Mouse (Mus musculus): ENCODE data around the gene Ppard. TPM values are rescaled to one million over a fixed set of nuclear protein-coding genes. Genes with fewer than 3 reads are reported as not detected.

The Ppard gene
- total RNA-seq, 2 experiments from 2014 or later = 25.8 to 29.0 TPM

DNA sequence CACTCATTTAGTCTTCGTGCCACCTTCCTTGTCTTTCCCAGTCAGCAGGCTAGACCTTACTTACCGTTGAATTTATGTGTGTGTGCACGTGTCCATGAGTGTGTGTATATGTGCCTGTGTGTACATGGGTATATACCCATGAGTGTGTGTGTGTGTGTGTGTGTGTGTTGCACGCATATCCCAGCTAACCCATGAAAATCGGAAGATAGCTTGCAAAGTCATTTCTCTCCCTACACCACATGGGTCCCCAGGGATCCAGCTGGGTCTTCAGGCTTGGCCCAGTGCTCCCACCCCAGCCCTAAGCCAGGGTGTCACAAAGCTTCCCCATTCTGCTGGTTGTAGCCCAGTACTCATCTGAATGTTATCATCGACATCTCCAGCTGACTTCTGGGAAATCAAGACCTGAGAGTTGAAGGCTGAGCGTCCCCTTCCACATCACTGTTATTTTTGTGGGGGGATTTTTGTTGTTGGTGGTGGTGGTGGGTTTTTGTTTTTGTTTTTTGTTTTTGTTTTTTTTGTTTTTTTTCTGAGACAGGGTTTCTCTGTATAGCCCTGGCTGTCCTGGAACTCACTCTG lies 49.5 kb downstream of the Ppard start:
- DNase-seq (ENCODE audit: low spot score in 2 of 2) = no peak

DNA sequence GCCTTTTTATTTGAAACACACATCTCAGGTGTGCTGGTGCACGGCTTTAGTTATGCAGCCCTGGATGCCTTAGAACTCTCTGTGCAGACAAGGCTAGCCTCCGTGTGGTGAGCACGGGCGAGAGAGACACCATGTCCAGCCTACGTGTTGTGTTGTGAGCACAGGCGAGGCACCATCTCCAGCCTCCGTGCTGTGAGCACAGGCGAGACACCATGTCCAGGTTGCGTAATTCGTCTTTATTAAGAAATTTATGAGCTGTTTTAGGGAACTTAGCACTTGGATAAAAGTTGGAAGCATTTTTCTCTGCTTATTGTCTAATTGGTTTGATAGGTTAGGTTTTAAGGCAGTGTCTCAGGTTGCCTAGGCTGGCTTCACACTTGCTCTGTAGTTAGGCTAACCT lies 50.7 kb downstream of the Ppard start:
- DNase-seq (ENCODE audit: low spot score in 2 of 2) = no peak

DNA sequence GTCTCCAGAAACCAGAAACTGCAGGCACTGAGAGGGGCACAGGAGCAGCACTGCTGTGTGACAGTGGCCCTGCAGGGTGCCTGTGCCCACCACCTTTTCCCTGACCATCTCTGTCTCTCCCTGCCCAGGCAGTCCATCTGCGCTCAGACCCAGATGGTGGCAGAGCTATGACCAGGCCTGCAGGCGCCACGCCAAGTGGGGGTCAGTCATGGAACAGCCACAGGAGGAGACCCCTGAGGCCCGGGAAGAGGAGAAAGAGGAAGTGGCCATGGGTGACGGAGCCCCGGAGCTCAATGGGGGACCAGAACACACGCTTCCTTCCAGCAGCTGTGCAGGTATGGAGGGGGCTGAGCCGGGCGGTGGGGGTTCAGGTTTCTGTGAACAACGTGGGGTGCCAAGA lies 53.6 kb downstream of the Ppard start:
- DNase-seq (ENCODE audit: low spot score in 2 of 2) = no peak

DNA sequence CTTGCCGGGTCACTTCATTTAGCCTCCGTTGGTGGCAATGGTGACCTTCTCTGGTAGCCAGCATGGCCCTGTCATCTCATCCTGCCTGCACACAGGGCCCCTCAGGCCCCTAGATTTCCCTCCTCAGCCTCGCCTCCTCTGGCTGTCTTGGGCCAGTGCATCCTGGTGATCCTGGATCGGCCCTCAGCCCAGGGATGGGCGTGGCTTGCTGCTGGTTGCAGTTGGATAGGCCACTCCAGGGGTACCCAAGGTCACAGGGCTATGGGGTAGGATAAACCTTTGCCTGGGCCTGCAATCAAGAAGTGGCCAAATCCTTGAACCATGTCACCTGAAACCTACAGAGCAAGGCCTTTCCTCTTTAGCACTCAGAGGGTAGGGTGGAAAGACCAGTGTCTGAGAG lies 54.5 kb downstream of the Ppard start:
- no peak for DNase-seq (ENCODE audit: low spot score in 2 of 2)

DNA sequence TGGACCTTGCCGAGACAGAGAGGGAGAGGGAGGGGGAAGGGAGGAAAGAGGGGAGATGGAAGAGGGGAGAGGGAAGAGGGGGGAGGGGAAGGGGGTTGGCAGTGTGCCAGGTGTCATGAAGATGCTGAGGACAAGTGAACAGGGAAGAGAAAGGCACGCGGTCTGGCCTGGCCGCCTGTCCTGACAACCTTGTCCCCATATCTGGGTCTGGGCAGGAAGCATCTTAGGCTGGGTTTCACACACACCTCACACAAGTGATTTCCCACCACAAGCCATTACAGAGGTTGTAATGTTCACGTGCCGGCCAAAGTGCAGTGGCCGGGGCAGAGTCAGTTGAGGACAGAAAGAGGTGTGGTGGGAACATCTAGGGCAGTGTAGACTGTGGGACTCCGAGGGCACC lies 55.1 kb downstream of the Ppard start:
- DNase-seq (ENCODE audit: low spot score in 2 of 2) = no peak

DNA sequence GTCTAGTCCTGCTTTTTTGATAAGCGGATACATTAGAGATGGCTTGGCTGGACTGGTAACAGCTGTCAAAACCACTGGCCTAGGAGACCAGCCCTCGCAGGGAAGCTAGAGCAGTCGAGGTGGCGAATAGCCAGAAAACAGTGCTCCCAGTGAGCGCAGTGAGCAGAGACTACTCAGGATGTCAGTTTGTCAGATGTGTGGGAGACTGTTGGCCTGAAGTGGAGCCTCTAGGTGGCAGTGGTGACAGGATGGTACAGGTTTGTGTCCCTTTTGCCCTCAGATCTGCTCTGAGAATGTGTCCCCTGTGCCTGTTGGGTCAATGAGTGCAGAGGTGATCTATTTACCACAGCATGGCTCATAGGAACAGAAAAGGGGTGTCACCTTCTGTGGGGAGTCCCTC lies 55.5 kb downstream of the Ppard start:
- no peak for DNase-seq (ENCODE audit: low spot score in 2 of 2)

DNA sequence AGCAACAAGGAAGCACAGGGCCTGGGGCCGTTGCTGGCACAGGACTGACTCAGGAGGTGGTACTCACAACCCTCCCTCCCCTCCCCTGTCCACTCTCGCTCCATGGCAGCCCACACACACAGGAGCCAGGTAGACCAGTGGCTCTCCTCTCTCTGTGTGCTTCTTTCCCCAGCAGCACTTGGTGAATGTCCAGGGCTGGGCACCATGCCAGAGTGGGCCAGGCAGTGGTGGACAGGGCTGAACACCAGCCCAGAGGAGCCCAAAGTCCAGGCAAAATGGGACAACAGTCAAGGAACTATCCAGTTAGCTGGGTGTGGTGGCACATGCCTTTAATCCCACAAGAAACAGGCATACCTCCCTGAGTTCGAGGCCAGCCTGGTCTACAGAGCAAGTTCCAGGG lies 57.8 kb downstream of the Ppard start:
- DNase-seq (ENCODE audit: low spot score in 2 of 2) = peak; percentile 70 to 76

DNA sequence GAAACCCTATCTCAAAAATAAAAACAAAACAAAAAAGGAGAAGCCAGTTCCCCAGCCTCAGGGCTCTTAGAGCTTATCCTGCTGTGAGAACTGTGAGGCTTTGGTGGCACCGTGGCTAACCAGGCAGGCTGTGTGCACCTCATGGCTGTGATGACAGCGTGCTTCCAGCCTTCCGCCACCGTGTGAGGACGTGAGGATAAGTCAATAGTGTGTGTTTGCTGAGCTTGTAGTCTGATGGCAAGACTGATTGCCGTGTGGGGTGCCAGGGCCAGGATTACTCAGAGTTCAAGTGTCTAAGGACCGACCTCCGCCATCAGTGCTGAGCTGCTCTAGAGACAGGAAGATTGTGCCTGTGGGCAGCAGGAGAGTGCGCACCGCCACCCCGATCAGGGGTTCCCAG lies 58.2 kb downstream of the Ppard start:
- no peak for DNase-seq (ENCODE audit: low spot score in 2 of 2)

DNA sequence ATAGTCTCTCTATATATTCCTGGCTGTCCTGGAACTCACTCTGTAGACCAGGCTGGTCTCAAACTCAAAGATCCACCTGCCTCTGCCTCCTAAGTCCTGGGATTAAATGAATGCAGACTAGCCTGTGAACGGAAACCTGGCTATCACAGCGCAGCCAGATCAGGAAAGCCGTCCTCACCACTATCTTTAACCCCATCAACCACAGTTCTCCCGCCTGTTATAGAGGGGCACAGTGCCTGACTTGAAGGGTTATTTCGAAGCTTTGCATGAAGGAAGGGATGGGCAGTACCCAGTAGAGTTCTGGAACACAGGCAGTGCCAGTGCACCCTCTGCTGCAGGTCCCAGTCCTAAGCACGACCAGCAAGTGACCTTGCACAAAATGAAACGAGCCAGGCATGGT lies 58.8 kb downstream of the Ppard start:
- no peak for DNase-seq (ENCODE audit: low spot score in 2 of 2)

DNA sequence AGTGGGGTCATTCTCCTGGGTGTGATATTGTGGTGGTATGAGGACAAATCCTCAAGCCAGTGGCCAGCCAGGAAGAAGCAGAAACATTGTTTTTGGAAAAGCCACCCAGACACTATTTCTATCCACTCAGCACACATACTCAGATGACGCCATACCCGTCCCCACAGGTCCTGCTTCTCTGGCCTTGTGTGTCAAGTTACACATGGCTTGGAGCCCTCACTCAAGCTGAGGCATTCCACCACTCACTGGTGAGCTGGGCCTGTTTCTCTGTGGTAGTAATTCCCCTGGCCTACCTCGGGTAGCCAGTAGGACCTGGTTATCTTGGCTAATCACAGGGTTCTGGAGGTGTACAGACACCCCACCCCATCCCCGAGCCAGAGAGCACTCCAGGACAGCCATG lies 61.2 kb downstream of the Ppard start:
- DNase-seq (ENCODE audit: low spot score in 2 of 2) = no peak

DNA sequence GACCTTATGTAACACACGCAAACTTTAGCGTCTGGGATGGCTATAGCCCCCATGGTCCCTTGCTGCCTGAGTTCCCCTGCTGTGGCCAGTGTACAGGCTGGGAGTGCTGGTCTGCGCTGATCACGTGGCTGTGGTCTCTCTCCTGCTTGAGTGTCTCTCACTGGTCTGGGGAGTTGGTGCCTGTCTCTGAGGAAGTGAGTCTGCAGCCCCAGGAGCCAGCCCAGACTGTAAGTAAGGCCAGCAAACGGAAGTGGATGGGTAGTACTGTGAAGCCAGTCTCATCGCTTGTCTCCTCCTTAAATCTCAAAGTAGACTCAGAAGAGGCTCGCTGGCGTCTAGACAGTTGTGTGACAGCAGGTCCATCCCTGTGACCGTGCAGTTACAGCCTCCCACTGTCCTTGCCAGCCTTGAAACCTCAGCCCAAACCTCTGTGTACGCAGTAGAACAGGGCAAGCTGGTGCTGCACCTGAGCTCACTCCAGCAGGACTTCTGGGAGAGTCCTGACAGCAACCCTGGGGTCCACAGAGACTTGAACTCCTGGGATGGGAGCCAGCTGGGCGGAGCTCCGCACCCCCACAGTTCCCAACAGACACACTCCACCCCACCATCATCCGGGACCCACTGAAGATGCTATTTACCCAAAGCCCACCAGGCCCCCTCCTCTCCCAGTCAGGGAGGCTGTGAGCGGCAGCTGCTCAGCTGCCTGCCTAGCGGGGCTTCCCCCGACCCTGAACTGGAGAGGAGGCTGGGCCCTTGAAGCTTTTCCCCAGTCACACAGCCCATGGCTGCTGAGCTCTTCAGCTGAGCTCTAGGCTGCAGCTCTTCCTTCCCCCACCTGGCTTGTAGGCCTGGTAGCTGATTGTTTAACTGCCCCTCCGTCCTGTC lies 62.2 kb downstream of the Ppard start:
- no peak for DNase-seq (ENCODE audit: low spot score in 2 of 2)

DNA sequence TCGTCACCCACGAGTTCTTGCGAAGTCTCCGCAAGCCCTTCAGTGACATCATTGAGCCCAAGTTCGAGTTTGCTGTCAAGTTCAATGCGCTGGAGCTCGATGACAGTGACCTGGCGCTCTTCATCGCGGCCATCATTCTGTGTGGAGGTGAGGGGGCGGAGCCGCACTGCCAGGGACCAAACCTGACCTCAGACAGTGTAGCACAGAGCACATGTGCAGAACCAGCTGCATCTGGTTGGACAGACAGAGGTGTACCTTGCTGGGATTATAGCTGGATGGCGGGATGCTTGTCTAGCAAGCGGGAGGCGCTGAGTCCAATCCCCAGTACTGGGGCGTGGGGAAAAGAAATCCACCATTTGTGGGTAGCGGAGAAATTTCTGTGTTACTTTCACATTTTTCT lies 66.4 kb downstream of the Ppard start:
- DNase-seq (ENCODE audit: low spot score in 2 of 2) = no peak

DNA sequence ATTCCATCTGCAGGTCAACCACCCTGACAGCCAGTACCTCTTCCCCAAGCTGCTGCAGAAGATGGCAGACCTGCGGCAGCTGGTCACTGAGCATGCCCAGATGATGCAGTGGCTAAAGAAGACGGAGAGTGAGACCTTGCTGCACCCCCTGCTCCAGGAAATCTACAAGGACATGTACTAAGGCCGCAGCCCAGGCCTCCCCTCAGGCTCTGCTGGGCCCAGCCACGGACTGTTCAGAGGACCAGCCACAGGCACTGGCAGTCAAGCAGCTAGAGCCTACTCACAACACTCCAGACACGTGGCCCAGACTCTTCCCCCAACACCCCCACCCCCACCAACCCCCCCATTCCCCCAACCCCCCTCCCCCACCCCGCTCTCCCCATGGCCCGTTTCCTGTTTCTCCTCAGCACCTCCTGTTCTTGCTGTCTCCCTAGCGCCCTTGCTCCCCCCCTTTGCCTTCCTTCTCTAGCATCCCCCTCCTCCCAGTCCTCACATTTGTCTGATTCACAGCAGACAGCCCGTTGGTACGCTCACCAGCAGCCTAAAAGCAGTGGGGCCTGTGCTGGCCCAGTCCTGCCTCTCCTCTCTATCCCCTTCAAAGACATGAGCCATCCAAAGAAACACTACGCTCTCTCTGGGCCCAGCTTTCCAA lies 67.3 kb downstream of the Ppard start:
- DNase-seq (ENCODE audit: low spot score in 2 of 2) = no peak

DNA sequence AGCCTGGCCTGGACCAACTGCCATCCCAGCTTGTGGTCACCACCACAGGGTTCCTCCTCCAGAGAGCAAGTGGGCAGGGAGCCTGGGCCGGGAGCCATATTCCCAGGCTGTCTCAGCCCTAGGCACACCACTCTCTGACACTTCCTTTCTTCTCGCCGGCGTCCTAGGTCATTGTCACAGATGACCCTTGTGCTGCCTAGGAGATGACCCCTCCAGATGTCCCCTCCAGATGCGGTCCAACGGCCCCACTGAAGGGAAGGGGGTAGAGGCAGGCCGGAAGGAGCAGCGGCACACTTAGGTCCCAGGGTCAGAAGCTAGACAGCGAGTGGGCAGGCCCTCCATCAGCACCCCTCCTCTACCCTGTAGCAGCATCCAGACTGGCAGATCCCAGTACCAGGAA lies 67.8 kb downstream of the Ppard start:
- DNase-seq (ENCODE audit: low spot score in 2 of 2) = no peak

DNA sequence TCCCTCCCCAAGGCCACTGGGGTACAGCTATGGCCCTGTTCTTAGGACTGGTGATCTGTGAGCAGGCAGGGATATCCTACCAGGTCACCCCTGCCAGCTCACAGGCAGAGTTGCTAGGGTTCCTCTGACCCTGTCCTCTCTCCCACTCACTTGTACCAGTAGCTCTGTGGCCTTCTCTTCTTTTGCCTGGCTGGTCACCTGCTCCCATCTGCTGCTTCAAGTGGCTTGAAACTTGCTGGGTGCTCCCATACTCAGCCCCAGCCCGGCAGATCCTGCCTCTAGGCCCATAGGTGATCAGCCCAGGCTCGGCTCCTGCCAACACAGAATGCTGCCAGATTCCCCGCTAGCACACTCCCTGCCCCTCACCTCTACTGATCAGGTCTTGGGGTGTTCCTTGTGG lies 68.3 kb downstream of the Ppard start:
- no peak for DNase-seq (ENCODE audit: low spot score in 2 of 2)

DNA sequence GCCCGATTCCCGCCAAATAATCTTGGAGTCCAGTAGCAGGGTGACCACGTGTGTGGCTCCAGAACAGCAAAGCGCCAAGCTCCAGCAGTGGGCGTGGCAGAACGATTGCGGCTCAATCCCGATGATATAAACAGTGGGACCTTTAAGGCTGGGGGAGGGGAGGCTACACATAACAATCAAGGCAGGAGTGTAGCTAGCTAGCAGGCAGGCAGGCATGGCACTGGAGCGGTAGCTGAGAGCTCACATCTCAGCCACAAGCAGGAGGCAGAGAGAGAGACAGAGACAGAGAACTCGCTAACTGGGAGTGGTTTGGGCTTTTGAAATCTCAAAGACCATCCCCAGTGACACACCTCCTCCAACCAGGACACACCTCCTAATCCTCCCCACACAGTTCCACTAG lies 72.7 kb downstream of the Ppard start:
- no peak for DNase-seq (ENCODE audit: low spot score in 2 of 2)

DNA sequence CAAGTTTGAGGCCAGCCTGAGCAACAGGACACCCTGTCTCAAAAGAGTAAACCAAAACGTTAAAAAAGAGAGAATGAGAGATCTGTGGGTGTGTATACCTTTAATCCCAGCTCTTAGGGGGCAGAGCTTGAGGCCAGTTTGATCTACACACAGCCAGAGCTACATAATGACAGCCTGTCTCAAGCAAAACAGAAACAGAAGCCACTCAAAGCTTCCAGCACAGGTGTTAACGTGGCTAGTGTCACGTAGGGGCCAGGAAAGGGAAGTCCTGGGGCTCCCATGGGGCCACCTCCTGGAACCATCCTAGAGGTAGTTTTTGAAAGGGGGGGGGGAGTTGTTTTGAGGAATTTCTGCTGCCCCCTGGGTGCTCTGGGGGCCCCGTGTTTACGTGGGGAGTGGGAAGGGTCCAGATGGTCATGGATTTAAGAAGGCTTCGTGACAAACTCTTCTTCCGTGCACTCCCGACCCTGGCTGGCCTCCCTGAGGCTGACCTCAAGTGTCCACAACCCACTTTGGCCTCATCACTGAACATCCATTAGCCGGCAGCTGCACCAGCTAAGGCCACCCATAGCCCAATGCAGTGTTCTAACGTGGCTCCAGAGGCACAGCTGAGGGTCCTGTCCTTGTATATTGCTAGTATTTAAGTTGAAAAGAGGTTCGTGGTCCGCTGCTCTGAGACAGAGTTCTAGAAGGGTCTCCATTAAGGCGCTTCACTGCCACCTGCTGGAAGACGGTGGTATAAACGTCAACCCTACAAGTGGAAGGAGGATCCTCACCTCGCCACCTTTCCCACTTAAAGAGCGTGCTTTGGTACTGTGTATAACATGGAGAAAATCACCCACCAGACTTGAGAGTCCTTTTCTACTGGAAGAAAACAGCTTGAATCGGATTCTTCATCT lies 76.0 kb downstream of the Ppard start:
- DNase-seq (ENCODE audit: low spot score in 2 of 2) = peak; percentile 94

DNA sequence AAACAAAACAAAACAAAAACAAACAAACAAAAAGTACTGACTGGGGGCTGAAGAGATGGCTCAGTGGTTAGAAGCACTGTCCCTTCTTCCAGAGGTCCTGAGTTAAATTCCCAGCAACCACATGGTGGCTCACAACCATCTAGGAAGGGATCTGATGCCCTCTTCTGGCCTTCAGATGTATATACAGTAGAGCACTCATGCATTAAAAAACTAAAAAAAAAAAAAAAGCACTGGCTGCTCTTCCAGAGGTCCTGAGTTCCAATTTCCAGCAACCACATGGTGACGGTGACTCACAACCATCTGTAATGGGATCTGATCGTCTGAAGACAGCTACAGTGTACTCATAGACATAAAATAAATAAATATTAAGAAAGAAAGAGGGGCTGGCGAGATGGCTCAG lies 78.3 kb downstream of the Ppard start:
- DNase-seq (ENCODE audit: low spot score in 2 of 2) = no peak

DNA sequence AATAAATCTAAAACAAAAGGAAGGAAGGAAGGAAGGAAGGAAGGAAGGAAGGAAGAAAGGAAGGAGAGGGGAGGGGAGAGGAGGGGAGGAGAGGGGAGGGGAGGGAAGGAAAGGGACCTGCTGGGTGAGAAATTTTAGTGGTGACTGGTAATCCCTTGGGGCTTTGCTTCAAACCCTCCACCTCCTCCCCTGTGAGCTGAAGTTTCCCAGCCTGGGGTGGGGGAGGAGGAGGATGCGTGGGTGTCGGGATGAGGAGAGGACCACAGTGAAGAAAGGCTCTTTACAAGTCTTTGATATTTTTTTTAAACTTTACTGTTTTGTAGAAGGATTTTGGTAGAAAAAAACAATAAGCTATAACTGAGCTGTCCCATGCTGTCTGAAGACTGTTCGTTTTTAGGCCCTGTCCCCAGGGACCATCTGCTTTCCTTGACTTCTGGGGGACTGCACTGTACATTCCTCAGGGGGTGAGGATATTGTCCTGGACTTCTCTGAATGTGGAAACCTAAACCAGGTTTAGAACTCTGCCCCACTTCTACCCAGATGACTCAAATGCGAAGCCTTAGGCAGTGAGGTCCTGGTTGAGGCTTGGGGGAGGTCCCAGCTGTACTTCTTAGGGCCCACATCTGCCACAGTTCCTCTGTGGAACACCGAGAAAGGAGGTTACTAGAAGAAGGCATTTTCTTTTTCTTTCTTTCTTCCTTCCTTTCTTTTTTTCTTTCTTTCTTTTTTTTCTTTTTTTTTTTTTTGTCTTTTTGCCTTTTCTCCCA lies 79.0 kb downstream of the Ppard start:
- no peak for DNase-seq (ENCODE audit: low spot score in 2 of 2)

All from layer of hippocampus, postnatal 10 days (tissue).